Mouse (Mus musculus) stomach, embryonic 14.5 days (tissue): ENCODE results near the gene Ahsg. TPM values are rescaled to one million over a fixed set of nuclear protein-coding genes. Genes with fewer than 3 reads are reported as not detected.

Experiments
- ATAC-seq: fragments of 200-750 bp; cut with Nextera tagmentation; 2 replicates; pipeline ENCODE4 v1.8.0; 2017; ENCODE audit warnings: low read depth, moderate TSS enrichment; ENCODE audit not compliant: insufficient number of reproducible peaks, insufficient read depth, low FRiP score
- H3K27ac ChIP-seq: fragments of 300-500 bp; sonication (generic); 2 replicates; pipeline ENCODE4 v1.5.1; 2014; ENCODE audit warnings: mild to moderate bottlenecking, low read length, moderate library complexity, mixed read lengths
- H3K27me3 ChIP-seq: fragments of 300-500 bp; sonication (generic); 2 replicates; pipeline ENCODE4 v1.6.1; 2014; ENCODE audit warnings: low read length, control low read depth, mixed read lengths; ENCODE audit not compliant: control insufficient read depth, insufficient read depth
- H3K36me3 ChIP-seq: fragments of 300-500 bp; sonication (generic); 2 replicates; pipeline ENCODE4 v1.6.1; 2014; ENCODE audit warnings: mild to moderate bottlenecking, control low read depth, low read length, moderate library complexity, mixed read lengths; ENCODE audit not compliant: control insufficient read depth, insufficient read depth
- H3K4me1 ChIP-seq: fragments of 300-500 bp; sonication (generic); 2 replicates; pipeline ENCODE4 v1.6.1; 2014; ENCODE audit warnings: low read length, control low read depth, mixed read lengths; ENCODE audit not compliant: control insufficient read depth, insufficient read depth
- H3K4me2 ChIP-seq: fragments of 300-500 bp; sonication (generic); replicated peaks from 2 replicates; pipeline ENCODE4 v1.6.1; 2014; ENCODE audit warnings: low read depth, low read length, control low read depth
- H3K4me3 ChIP-seq: fragments of 300-500 bp; sonication (generic); 2 replicates; pipeline ENCODE4 v1.5.1; 2014; ENCODE audit warnings: low read depth, low read length, control low read depth
- H3K9ac ChIP-seq: fragments of 300-500 bp; sonication (generic); replicated peaks from 2 replicates; pipeline ENCODE4 v1.6.1; 2014; ENCODE audit warnings: low read depth, mild to moderate bottlenecking, control low read depth, low read length, moderate library complexity, mixed read lengths
- H3K9me3 ChIP-seq: fragments of 300-500 bp; sonication (generic); 2 replicates; pipeline ENCODE4 v1.6.1; 2016; ENCODE audit warnings: low read depth, low read length, control low read depth; ENCODE audit not compliant: control insufficient read depth
- WGBS: fragments of 180-500 bp; shearing (Covaris S2); extraction: QIAGEN DNeasy Blood & Tissue Kit; methylation state at CpG from one replicate; pipeline ENCODE4 v1.1.7; 2014; 5-methylcytosine and 5-hydroxymethylcytosine counted together
- polyA plus RNA-seq: library from polyadenylated mRNA; unstranded; fragments of >200 nt; fragmentation: Nextera tagmentation; extraction: Ambion mirVana; gene quantifications from 2 replicates; pipeline ENCODE4 v1.2.1, GENCODE M21; 2014

Gene Ahsg
- polyA plus RNA-seq, 1 experiment from 2014 or later = 1.3 TPM

DNA sequence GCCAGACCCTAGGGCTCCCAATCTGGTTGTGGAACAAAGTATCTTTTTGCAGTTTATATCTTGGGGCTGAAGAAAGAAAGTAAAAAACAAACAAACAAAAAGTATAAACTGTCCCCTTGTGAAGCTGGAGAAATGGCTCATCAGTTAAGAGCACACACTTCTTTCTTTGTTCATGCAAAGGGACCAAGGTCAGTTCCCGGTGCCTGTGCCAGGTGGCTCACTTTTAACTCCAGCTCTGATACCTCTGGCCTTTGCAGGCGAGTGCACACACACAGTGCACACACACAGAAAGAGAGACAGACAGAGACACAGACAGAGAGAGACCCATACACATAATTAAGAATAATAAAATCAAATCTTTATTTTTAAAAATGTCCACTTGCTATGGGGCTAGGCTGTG, 5.5 kb downstream of the Ahsg start:
- no peak for ATAC-seq
- Histone ChIP-seq H3K4me3 (no peak overlapping the region), H3K4me1 (no peaks in the 10 kb centered on the region), H3K9me3 (no peaks in the 10 kb centered on the region), H3K9ac (no peak overlapping the region), H3K27me3 (no peaks in the 10 kb centered on the region), H3K4me2 (no peak overlapping the region), H3K36me3 (no peaks in the 10 kb centered on the region), H3K27ac (no peak overlapping the region)
- 67% methylated on average over 2 of the region's 2 CpGs for WGBS

DNA sequence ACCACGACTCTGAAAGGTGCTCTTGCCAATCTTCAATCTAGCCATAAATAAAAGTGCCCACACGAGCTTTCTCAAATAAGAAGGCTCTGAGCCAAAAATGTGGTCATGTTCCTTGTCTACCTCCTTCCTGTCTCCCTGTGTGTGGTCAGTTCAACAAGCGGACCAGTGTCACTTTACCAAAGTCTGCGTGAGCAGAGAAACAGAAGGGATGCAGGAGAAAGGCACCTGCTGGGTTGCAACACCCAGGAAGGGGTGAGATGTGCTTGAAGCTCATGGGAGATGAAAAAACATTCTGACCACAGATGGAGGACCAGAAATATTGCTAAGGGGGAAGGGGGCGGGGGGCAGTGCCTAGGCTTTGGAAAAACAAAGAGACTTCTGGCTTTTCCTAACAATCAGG, 8.3 kb downstream of the Ahsg start:
- no peak for ATAC-seq
- WGBS = 58% methylated on average over 5 of the region's 5 CpGs
- H3K27ac ChIP-seq = no peak overlapping the region

DNA sequence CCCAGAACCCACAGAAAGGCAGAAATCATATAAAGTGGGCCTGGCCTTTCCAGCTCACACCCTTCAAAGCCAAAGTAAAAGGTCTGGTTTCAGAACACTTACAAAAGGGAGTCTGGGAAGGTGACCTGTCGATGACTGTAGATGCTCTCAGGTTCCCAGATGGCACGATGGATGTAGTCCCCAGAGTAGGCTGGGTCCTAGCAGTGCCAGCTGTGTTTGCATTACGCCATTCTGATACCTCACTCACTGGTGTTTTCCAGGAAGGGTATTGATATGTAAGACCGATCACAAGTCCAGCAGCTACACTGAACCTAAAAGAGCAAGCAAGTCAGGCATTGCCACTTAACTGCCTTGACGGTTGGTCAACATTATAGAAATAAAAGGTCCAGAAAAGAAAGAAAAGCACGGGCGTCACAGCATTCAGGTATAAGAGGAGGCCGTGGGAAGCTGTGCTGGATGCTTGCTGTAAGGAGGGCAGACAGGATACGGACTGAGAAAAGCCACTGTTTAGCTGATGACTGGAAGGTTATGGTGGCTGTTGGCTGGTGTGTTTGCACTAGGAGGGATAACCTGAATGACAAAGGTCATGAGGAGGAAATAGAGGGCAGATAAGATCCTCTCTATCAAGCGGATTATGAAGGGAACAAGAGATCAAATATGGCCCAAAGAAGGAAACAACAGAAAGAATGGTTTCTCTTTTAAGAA, 8.9 kb downstream of the Ahsg start:
- ATAC-seq = no peak
- H3K9me3 ChIP-seq = no peaks in the 10 kb centered on the region
- no peak overlapping the region for H3K9ac ChIP-seq
- 65% methylated on average over 10 of the region's 10 CpGs for WGBS
- no peak overlapping the region for H3K27ac ChIP-seq
- H3K4me2 ChIP-seq = no peak overlapping the region
- H3K36me3 ChIP-seq = no peaks in the 10 kb centered on the region
- no peaks in the 10 kb centered on the region for H3K27me3 ChIP-seq
- H3K4me3 ChIP-seq = no peak overlapping the region
- H3K4me1 ChIP-seq = no peaks in the 10 kb centered on the region

More for the DNA sequence above, 8.3 kb downstream of the Ahsg start:
- Histone ChIP-seq H3K9me3 (no peaks in the 10 kb centered on the region), H3K4me3 (no peak overlapping the region), H3K36me3 (no peaks in the 10 kb centered on the region), H3K9ac (no peak overlapping the region), H3K4me1 (no peaks in the 10 kb centered on the region), H3K27me3 (no peaks in the 10 kb centered on the region), H3K4me2 (no peak overlapping the region)

DNA sequence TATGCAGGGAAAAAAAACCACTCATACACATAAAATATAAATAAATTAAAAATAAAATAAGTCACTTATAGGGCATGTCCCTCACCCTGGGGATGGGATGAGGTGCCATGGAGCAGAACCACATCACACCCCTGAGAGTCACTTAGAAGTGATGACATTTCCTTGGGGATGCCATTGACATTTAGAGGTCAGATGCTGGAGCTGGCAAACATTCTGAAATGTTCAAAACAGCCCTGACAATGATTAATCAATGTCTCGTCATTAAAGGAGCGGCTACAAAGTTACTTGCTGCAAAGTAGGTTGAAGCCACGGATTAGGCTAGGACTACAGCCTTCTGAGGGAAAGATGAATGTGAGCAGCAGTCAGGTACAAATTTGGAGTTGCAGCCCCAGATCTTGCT, 10.2 kb downstream of the Ahsg start:
- H3K4me1 ChIP-seq = no peaks in the 10 kb centered on the region
- H3K9me3 ChIP-seq = no peaks in the 10 kb centered on the region
- no peak overlapping the region for H3K4me2 ChIP-seq
- ATAC-seq = no peak
- H3K36me3 ChIP-seq = no peaks in the 10 kb centered on the region
- 51% methylated on average over 3 of the region's 3 CpGs for WGBS
- no peak overlapping the region for H3K27ac ChIP-seq
- no peak overlapping the region for H3K4me3 ChIP-seq
- H3K9ac ChIP-seq = no peak overlapping the region
- H3K27me3 ChIP-seq = no peaks in the 10 kb centered on the region

DNA sequence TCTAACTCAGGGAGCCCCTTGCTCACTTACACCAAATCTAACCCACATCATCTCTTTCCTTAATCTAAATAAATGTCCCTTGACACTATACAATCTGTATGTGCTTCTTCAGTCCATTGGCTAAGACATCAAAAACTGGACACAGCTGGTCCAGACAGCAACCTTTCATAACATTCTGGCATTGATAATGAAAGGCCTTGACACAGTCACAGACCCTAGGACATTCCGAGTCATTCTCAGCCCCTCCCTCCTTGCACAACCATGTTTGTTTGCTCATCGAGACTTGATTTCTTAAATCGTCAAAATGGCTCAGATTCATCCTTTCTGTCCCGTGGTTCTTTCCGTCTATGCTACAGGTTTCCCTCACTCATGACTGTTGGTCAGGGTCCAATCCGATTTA, 18.2 kb downstream of the Ahsg start:
- WGBS = 89% methylated on average over 6 of the region's 6 CpGs
- ATAC-seq = no peak
- no peak overlapping the region for H3K4me2 ChIP-seq
- H3K27me3 ChIP-seq = no peaks in the 10 kb centered on the region
- H3K9ac ChIP-seq = no peak overlapping the region
- no peak overlapping the region for H3K27ac ChIP-seq
- no peaks in the 10 kb centered on the region for H3K4me1 ChIP-seq
- no peak overlapping the region for H3K4me3 ChIP-seq
- no peaks in the 10 kb centered on the region for H3K36me3 ChIP-seq
- no peaks in the 10 kb centered on the region for H3K9me3 ChIP-seq

DNA sequence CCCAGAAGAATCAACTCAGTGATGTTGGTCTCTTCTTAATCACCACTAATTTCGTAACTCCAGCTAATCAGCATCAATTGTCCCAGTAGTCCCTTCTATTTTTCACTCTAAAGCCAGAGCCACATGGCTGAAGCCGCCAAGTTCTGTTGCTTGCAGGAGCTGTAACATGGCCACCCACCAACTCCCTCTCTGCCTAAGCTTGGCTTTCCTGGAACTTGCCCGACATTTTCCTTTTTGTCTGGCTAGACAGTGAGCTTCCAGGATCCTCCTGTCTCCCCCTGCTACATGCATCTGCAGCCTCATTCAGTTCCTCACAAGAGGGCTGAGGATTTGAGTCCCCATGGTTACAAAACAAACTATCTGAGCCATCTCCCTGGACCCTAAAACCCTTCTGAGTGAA, 20.9 kb downstream of the Ahsg start:
- Histone ChIP-seq H3K9me3 (no peaks in the 10 kb centered on the region), H3K27me3 (no peaks in the 10 kb centered on the region), H3K4me3 (no peak overlapping the region), H3K36me3 (no peaks in the 10 kb centered on the region), H3K27ac (no peak overlapping the region), H3K4me1 (no peaks in the 10 kb centered on the region), H3K9ac (no peak overlapping the region), H3K4me2 (no peak overlapping the region)
- WGBS = 79% methylated on average over 3 of the region's 3 CpGs
- ATAC-seq = no peak

DNA sequence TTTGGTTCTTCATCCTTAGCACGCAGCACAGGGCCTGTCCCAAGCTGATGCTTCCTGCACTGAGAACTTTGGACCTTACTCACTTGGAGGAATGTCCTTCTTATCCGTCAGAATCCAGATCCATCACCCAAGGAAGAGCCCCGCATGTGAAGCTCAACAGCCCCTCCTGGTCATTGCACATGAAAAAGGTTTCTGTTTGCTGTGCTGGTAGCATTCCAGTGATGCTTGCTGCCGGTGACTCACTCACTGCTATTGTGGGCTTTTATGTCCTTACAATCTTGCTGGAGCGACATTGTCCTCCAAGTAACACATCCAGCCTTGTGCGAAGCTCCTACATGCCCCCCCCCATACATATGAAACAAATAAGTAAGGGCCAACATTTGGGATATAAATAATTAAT, 21.8 kb downstream of the Ahsg start:
- Histone ChIP-seq H3K27ac (no peak overlapping the region), H3K4me1 (no peaks in the 10 kb centered on the region), H3K4me3 (no peak overlapping the region), H3K36me3 (no peaks in the 10 kb centered on the region), H3K9ac (no peak overlapping the region), H3K27me3 (no peaks in the 10 kb centered on the region), H3K9me3 (no peaks in the 10 kb centered on the region), H3K4me2 (no peak overlapping the region)
- no peak for ATAC-seq
- WGBS = 65% methylated on average over 6 of the region's 6 CpGs

DNA sequence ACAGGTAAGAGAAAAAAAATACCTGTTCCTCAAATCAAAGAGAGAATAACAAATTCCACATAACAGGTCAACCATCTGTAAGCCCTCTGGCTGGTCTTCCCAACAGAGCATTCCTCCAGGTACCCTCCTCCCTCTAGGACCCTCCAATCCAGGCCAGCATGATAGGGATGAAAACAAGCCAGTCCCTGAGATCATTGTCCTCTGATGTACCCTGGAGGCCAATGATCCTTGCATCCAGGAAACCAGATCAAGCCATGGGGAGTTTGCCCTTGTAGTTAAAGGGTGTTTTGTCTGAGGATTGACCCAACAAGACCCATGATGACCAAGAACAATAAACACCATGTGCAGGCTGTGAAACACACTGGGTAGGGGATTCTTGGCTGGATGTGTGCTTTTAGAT, 23.2 kb downstream of the Ahsg start:
- no peaks in the 10 kb centered on the region for H3K36me3 ChIP-seq
- H3K4me1 ChIP-seq = no peaks in the 10 kb centered on the region
- no peak overlapping the region for H3K27ac ChIP-seq
- H3K9ac ChIP-seq = no peak overlapping the region
- no peak for ATAC-seq
- no peak overlapping the region for H3K4me2 ChIP-seq
- no peaks in the 10 kb centered on the region for H3K27me3 ChIP-seq
- H3K4me3 ChIP-seq = no peak overlapping the region
- no peaks in the 10 kb centered on the region for H3K9me3 ChIP-seq

DNA sequence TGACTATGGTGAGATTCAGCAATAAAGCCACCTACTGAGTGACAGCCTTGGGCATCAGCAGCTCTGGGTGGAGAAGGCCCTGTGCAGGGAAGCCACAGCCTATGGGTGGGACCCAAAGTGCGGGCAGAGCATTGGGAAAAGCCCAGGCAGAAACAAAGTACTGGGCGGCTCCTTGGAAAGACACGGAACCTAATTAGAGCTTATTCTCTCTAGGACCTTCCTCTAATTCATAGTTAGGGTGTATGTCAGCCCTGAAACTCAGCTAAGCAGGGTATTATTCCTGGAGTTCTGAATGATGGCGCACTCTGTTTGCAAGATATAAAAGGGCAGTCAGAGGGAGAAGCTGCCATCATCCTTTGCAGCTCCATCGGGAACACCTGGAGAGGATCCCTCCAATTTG, 27.0 kb downstream of the Ahsg start, which contains the start of gene Fetub:
Gene Fetub (plus strand): TSS at position 301 of the 400 bp plus-strand sequence.
- Histone ChIP-seq H3K9ac (no peak within 1 kb of the TSS), H3K4me2 (no peak within 1 kb of the TSS), H3K9me3 (no peaks in the 10 kb centered on the region), H3K27ac (no peak within 1 kb of the TSS), H3K36me3 (no peaks in the 10 kb centered on the region), H3K4me1 (no peaks in the 10 kb centered on the region), H3K27me3 (no peaks in the 10 kb centered on the region), H3K4me3 (no peak within 1 kb of the TSS)
- ATAC-seq = no peak
- 88% methylated on average over 5 of the region's 5 CpGs for WGBS
